In genomic region chr9:50632016-50632688, GRCm38 (mm10) we compare ENCODE assay signal across 20 mouse cellular contexts. TPM values are rescaled to one million over a fixed set of nuclear protein-coding genes. Genes with fewer than 3 reads are reported as not detected.
DNase-seq lines count a peak whose midpoint lies in the region; ATAC-seq and TF ChIP-seq lines count a peak whose summit lies in the region.
"Had no signal": no experiment of that assay in that cellular context is flagged by ENCODE, and none has a peak within 500 bp of the region (broad histone marks: within the 10 kb centered on the region; RNA-seq: fewer than 3 reads in every experiment).

No protein-coding gene starts in this region.

- 89% methylated on average over 6 of the region's 6 CpGs for WGBS in hindbrain, postnatal 0 days
- 95% methylated on average over 6 of the region's 6 CpGs for WGBS in hindbrain, embryonic 14.5 days
- 69% methylated on average over 6 of the region's 6 CpGs for WGBS in liver, embryonic 14.5 days (ENCODE audit: insufficient replicate concordance)

- H3K27me3 ChIP-seq in hindbrain, postnatal 0 days (ENCODE audit: insufficient read depth, low read length) = no peaks in the 10 kb centered on the region
- H3K27me3 ChIP-seq in hindbrain, embryonic 14.5 days (ENCODE audit: control insufficient read depth, insufficient read depth, low read length) = no peaks in the 10 kb centered on the region
- H3K27me3 ChIP-seq in ES-Bruce4 (ENCODE audit: control insufficient read depth, insufficient read depth, low read length, poor library complexity, severe bottlenecking) (no peaks in the 10 kb centered on the region), Patski (no peaks in the 10 kb centered on the region)
- no peaks in the 10 kb centered on the region for H3K27me3 ChIP-seq in liver, embryonic 14.5 days (ENCODE audit: control insufficient read depth, insufficient read depth, low read length)
- H3K27me3 ChIP-seq: limb, embryonic 12.5 days; neural tube, embryonic 12.5 days had no signal

- no peak overlapping the region for H3K9ac ChIP-seq in hindbrain, postnatal 0 days (replicated peaks; ENCODE audit: low read length)
- H3K9ac ChIP-seq in hindbrain, embryonic 14.5 days = no peak overlapping the region
- H3K9ac ChIP-seq in ES-Bruce4 (ENCODE audit: low read depth, poor library complexity, severe bottlenecking) = no peak overlapping the region
- H3K9ac ChIP-seq in liver, embryonic 14.5 days (replicated peaks) = no peak overlapping the region
- H3K9ac ChIP-seq: limb, embryonic 12.5 days; neural tube, embryonic 12.5 days had no signal

- no peak for TF ChIP-seq POLR2A in ES-Bruce4 (IDR thresholded peaks at IDR 0.05; ENCODE audit: insufficient read depth, low read length)

- no peaks in the 10 kb centered on the region for H3K9me3 ChIP-seq in hindbrain, postnatal 0 days (ENCODE audit: low read length)
- H3K9me3 ChIP-seq in hindbrain, embryonic 14.5 days (ENCODE audit: control insufficient read depth, low read length) = no peaks in the 10 kb centered on the region
- peaks cover 5% of the 10 kb centered on the region for H3K9me3 ChIP-seq in ES-Bruce4 (replicated peaks; ENCODE audit: control insufficient read depth, insufficient read depth, low read length, poor library complexity, severe bottlenecking)
- H3K9me3 ChIP-seq in liver, embryonic 14.5 days (ENCODE audit: control insufficient read depth, low read length) = no peaks in the 10 kb centered on the region
- H3K9me3 ChIP-seq: forebrain, embryonic 10.5 days; limb, embryonic 12.5 days; neural tube, embryonic 12.5 days had no signal

- ATAC-seq in hindbrain, postnatal 0 days = 0 out of 2 replicates have a peak, but pooled peaks have one; percentile 27
- ATAC-seq in hindbrain, embryonic 14.5 days (ENCODE audit: low FRiP score) = no peak
- ATAC-seq in Patski = no peak
- ATAC-seq in liver, embryonic 14.5 days (ENCODE audit: insufficient read depth) = no peak
- no peak for ATAC-seq in monocyte, adult 5-6 weeks (replicated peaks; ENCODE audit: insufficient number of reproducible peaks, low FRiP score, low TSS enrichment, poor library complexity, severe bottlenecking)

- TF ChIP-seq CTCF in hindbrain, postnatal 0 days (IDR thresholded peaks at IDR 0.05; ENCODE audit: low read depth) = no peak
- TF ChIP-seq CTCF in ES-Bruce4 (IDR thresholded peaks at IDR 0.05; ENCODE audit: low read depth, low read length) (no peak), Patski (IDR thresholded peaks at IDR 0.05) (peak; percentile 16)
- peak; percentile 15; the same call in 1 of the 2 replicates for TF ChIP-seq CTCF in liver, embryonic 14.5 days (IDR thresholded peaks at IDR 0.05; ENCODE audit: low read depth)

- CTCF ChIA-PET in Patski (lab: Charles Lee) = no interaction called here

- H3K4me2 ChIP-seq in hindbrain, postnatal 0 days (ENCODE audit: low read depth, low read length) = no peak overlapping the region
- H3K4me2 ChIP-seq in hindbrain, embryonic 14.5 days (replicated peaks) = no peak overlapping the region
- H3K4me2 ChIP-seq in liver, embryonic 14.5 days (ENCODE audit: low read depth) = no peak overlapping the region
- H3K4me2 ChIP-seq: limb, embryonic 12.5 days; midbrain, embryonic 11.5 days; neural tube, embryonic 12.5 days had no signal

- POLR2A ChIA-PET in Patski (lab: Charles Lee) = no interaction called here

- H3K4me1 ChIP-seq in hindbrain, postnatal 0 days (ENCODE audit: insufficient read depth, low read length) = no peaks in the 10 kb centered on the region
- H3K4me1 ChIP-seq in hindbrain, embryonic 14.5 days (replicated peaks; ENCODE audit: control insufficient read depth, insufficient read depth, low read length) = no peaks in the 10 kb centered on the region
- H3K4me1 ChIP-seq in ES-Bruce4 (ENCODE audit: control insufficient read depth, insufficient read depth, low read length) = peaks cover 3% of the 10 kb centered on the region
- no peaks in the 10 kb centered on the region; a peak in 1 of 4 replicates for H3K4me1 ChIP-seq in liver, embryonic 14.5 days (replicated peaks; ENCODE audit: control insufficient read depth in 2 of 2, insufficient read depth in 2 of 2, low read length in 1 of 2)
- H3K4me1 ChIP-seq: forebrain, embryonic 10.5 days; limb, embryonic 12.5 days; neural tube, embryonic 12.5 days had no signal

- H3K4me3 ChIP-seq in hindbrain, postnatal 0 days (ENCODE audit: low read length) = no peak overlapping the region
- no peak overlapping the region for H3K4me3 ChIP-seq in hindbrain, embryonic 14.5 days (replicated peaks; ENCODE audit: low read length)
- no peak overlapping the region for H3K4me3 ChIP-seq in ES-Bruce4 (ENCODE audit: low read depth, low read length)
- H3K4me3 ChIP-seq in liver, embryonic 14.5 days (ENCODE audit: insufficient read depth in 1 of 2, low read depth in 2 of 2, low read length in 2 of 2) = no peak overlapping the region
- H3K4me3 ChIP-seq: forebrain, embryonic 10.5 days; limb, embryonic 12.5 days; neural tube, embryonic 12.5 days had no signal

- no peak for DNase-seq in hindbrain, postnatal 0 days (ENCODE audit: low spot score)
- no peak for DNase-seq in hindbrain, embryonic 14.5 days (ENCODE audit: low spot score)
- no peak for DNase-seq in Patski (ENCODE audit: low read depth, low spot score)
- DNase-seq in liver, embryonic 14.5 days (ENCODE audit: low read depth in 3 of 3, low spot score in 3 of 3) = no peak
- no peak for DNase-seq in spleen, postnatal 10 days (ENCODE audit: low spot score in 2 of 2)
- DNase-seq in frontal cortex, postnatal 10 days (ENCODE audit: low spot score in 2 of 2) = no peak
- DNase-seq: adrenal gland, adult 8-10 months; cerebellum, adult 9-11 months; heart, adult 18-20 months; kidney, adult 9 months; layer of hippocampus, adult 9-11 months; lung, adult 2 months; right cerebral cortex, postnatal 4 days; thymus, postnatal 14 days had no signal

- no peak for TF ChIP-seq EP300 in ES-Bruce4 (IDR thresholded peaks at IDR 0.05; ENCODE audit: insufficient read depth, low read depth, low read length)
- TF ChIP-seq EP300 in liver, embryonic 14.5 days (IDR thresholded peaks at IDR 0.05; ENCODE audit: low read depth) = no peak

- no peak overlapping the region for H3K27ac ChIP-seq in hindbrain, postnatal 0 days
- H3K27ac ChIP-seq in hindbrain, embryonic 14.5 days = no peak overlapping the region
- peak overlapping the region; percentile 15; the same call in 1 of the 2 replicates for H3K27ac ChIP-seq in ES-Bruce4 (ENCODE audit: insufficient read depth, low read length)
- no peak overlapping the region for H3K27ac ChIP-seq in liver, embryonic 14.5 days
- H3K27ac ChIP-seq: forebrain, embryonic 10.5 days; limb, embryonic 12.5 days; neural tube, embryonic 12.5 days had no signal

- in situ Hi-C loops in Patski (cut with MboI; ENCODE audit: low pct_unique_long_range_greater_than_20kb) = no loop called here

- peaks cover 28% of the 10 kb centered on the region for H3K36me3 ChIP-seq in hindbrain, postnatal 0 days (ENCODE audit: insufficient read depth, low read length)
- H3K36me3 ChIP-seq in hindbrain, embryonic 14.5 days (replicated peaks; ENCODE audit: control insufficient read depth, insufficient read depth) = peaks cover 37% of the 10 kb centered on the region
- no peaks in the 10 kb centered on the region; the same call in 1 of the 2 replicates for H3K36me3 ChIP-seq in ES-Bruce4 (ENCODE audit: control insufficient read depth, insufficient read depth, low read length, poor library complexity, severe bottlenecking)
- H3K36me3 ChIP-seq in liver, embryonic 14.5 days (replicated peaks; ENCODE audit: control insufficient read depth, insufficient read depth, low read depth) = peaks cover 13% of the 10 kb centered on the region

RNA-seq across cellular contexts. Expression of gene Nkapd1, which starts 14.9 kb away (rescaled TPM):
- total RNA-seq in hindbrain, postnatal 0 days (2014; rRNA removed) = 10.7 and 15.0 TPM in 2 replicates
- 20.2 and 21.2 TPM in 2 replicates for polyA plus RNA-seq in hindbrain, postnatal 0 days (2015; fragmentation: Nextera tagmentation; extraction: Ambion mirVana)
- polyA plus RNA-seq in hindbrain, embryonic 14.5 days (2014; fragmentation: Nextera tagmentation; extraction: Ambion mirVana) = 18.4 and 23.0 TPM in 2 replicates
- polyA plus RNA-seq in ES-Bruce4 (2011; ENCODE audit: insufficient read depth, insufficient read length, low read depth, missing spikeins) (40.4 and 46.9 TPM in 2 replicates), Patski (2021) (25.4 TPM)
- 2.9 and 4.7 TPM in 2 replicates for polyA plus RNA-seq in liver, embryonic 14.5 days (2012; rRNA removed)
- 7.0 and 7.3 TPM in 2 replicates for polyA plus RNA-seq in liver, embryonic 14.5 days (2014; fragmentation: Nextera tagmentation; extraction: Ambion mirVana)
- total RNA-seq in monocyte, adult 5-6 weeks (2017) = 22.0 to 44.9 TPM (median 38.8 TPM) in 3 replicates

RNA-seq across cellular contexts. Expression of gene Pih1d2, which starts 15.0 kb away (rescaled TPM):
- total RNA-seq in hindbrain, postnatal 0 days (2014; rRNA removed) = 1.2 and 2.6 TPM in 2 replicates
- polyA plus RNA-seq in hindbrain, postnatal 0 days (2015; fragmentation: Nextera tagmentation; extraction: Ambion mirVana) = 5.5 and 7.7 TPM in 2 replicates
- 5.6 and 7.3 TPM in 2 replicates for polyA plus RNA-seq in hindbrain, embryonic 14.5 days (2014; fragmentation: Nextera tagmentation; extraction: Ambion mirVana)
- polyA plus RNA-seq in ES-Bruce4 (2011; ENCODE audit: insufficient read depth, insufficient read length, low read depth, missing spikeins) (5.6 and 7.3 TPM in 2 replicates), Patski (2021) (8.2 TPM)
- 0.18 and 0.78 TPM in 2 replicates for polyA plus RNA-seq in liver, embryonic 14.5 days (2012; rRNA removed)
- 0.56 and 1.4 TPM in 2 replicates for polyA plus RNA-seq in liver, embryonic 14.5 days (2014; fragmentation: Nextera tagmentation; extraction: Ambion mirVana)
- 2.2 TPM in 1 of 3 replicates, not detected in the others for total RNA-seq in monocyte, adult 5-6 weeks (2017)

RNA-seq across cellular contexts. Expression of gene Dlat, which starts 27.4 kb away (rescaled TPM):
- 72.2 and 77.4 TPM in 2 replicates for total RNA-seq in hindbrain, postnatal 0 days (2014; rRNA removed)
- polyA plus RNA-seq in hindbrain, postnatal 0 days (2015; fragmentation: Nextera tagmentation; extraction: Ambion mirVana) = 65.1 and 69.2 TPM in 2 replicates
- 65.1 and 72.0 TPM in 2 replicates for polyA plus RNA-seq in hindbrain, embryonic 14.5 days (2014; fragmentation: Nextera tagmentation; extraction: Ambion mirVana)
- polyA plus RNA-seq in ES-Bruce4 (2011; ENCODE audit: insufficient read depth, insufficient read length, low read depth, missing spikeins) = 68.3 and 68.4 TPM in 2 replicates
- polyA plus RNA-seq in Patski (2021) = 134 TPM
- polyA plus RNA-seq in liver, embryonic 14.5 days (2012; rRNA removed) = 7.0 and 14.4 TPM in 2 replicates
- 32.0 and 35.7 TPM in 2 replicates for polyA plus RNA-seq in liver, embryonic 14.5 days (2014; fragmentation: Nextera tagmentation; extraction: Ambion mirVana)
- total RNA-seq in monocyte, adult 5-6 weeks (2017) = 19.0 to 26.5 TPM (median 26.5 TPM) in 3 replicates

RNA-seq across cellular contexts. Expression of gene Timm8b, which starts 28.4 kb away (rescaled TPM):
- 131 and 165 TPM in 2 replicates for total RNA-seq in hindbrain, postnatal 0 days (2014; rRNA removed)
- 442 and 445 TPM in 2 replicates for polyA plus RNA-seq in hindbrain, postnatal 0 days (2015; fragmentation: Nextera tagmentation; extraction: Ambion mirVana)
- 399 and 451 TPM in 2 replicates for polyA plus RNA-seq in hindbrain, embryonic 14.5 days (2014; fragmentation: Nextera tagmentation; extraction: Ambion mirVana)
- 119 and 145 TPM in 2 replicates for polyA plus RNA-seq in ES-Bruce4 (2011; ENCODE audit: insufficient read depth, insufficient read length, low read depth, missing spikeins)
- polyA plus RNA-seq in Patski (2021) = 247 TPM
- polyA plus RNA-seq in liver, embryonic 14.5 days (2012; rRNA removed) = 111 and 153 TPM in 2 replicates
- polyA plus RNA-seq in liver, embryonic 14.5 days (2014; fragmentation: Nextera tagmentation; extraction: Ambion mirVana) = 248 and 263 TPM in 2 replicates
- 95.8 to 107 TPM (median 98.7 TPM) in 3 replicates for total RNA-seq in monocyte, adult 5-6 weeks (2017)

RNA-seq across cellular contexts. Expression of gene Sdhd, which starts 28.5 kb away (rescaled TPM):
- total RNA-seq in hindbrain, postnatal 0 days (2014; rRNA removed) = 217 and 251 TPM in 2 replicates
- polyA plus RNA-seq in hindbrain, postnatal 0 days (2015; fragmentation: Nextera tagmentation; extraction: Ambion mirVana) = 355 and 363 TPM in 2 replicates
- 279 and 295 TPM in 2 replicates for polyA plus RNA-seq in hindbrain, embryonic 14.5 days (2014; fragmentation: Nextera tagmentation; extraction: Ambion mirVana)
- polyA plus RNA-seq in ES-Bruce4 (2011; ENCODE audit: insufficient read depth, insufficient read length, low read depth, missing spikeins) = 145 and 156 TPM in 2 replicates
- polyA plus RNA-seq in Patski (2021) = 418 TPM
- 167 and 179 TPM in 2 replicates for polyA plus RNA-seq in liver, embryonic 14.5 days (2012; rRNA removed)
- polyA plus RNA-seq in liver, embryonic 14.5 days (2014; fragmentation: Nextera tagmentation; extraction: Ambion mirVana) = 322 and 337 TPM in 2 replicates
- 89.9 to 129 TPM (median 106 TPM) in 3 replicates for total RNA-seq in monocyte, adult 5-6 weeks (2017)

Comparison
In these comparisons a context has a peak if more than half of its experiments do, and no peak if none do; other contexts are left out.
1. CTCF ChIP-seq: peak in Patski (single experiment) and liver, embryonic 14.5 days (single experiment); none in hindbrain, postnatal 0 days (single experiment) and ES-Bruce4 (single experiment).